Mouse (Mus musculus) cerebellum, adult 2 months (tissue): ENCODE results near the gene Manba.

Source experiments
- CTCF ChIP-seq: fragments of 200-500 bp; IDR thresholded peaks from 2 replicates; pipeline ENCODE4 v1.5.1; 2011; ENCODE audit warnings: low read depth, mild to moderate bottlenecking, control low read depth, low read length, moderate library complexity, borderline replicate concordance; ENCODE audit not compliant: insufficient read depth
- POLR2A ChIP-seq: fragments of 200-500 bp; IDR thresholded peaks from 2 replicates; pipeline ENCODE4 v1.6.1; 2011; ENCODE audit warnings: low read length, control low read depth, borderline replicate concordance; ENCODE audit not compliant: insufficient read depth

DNA sequence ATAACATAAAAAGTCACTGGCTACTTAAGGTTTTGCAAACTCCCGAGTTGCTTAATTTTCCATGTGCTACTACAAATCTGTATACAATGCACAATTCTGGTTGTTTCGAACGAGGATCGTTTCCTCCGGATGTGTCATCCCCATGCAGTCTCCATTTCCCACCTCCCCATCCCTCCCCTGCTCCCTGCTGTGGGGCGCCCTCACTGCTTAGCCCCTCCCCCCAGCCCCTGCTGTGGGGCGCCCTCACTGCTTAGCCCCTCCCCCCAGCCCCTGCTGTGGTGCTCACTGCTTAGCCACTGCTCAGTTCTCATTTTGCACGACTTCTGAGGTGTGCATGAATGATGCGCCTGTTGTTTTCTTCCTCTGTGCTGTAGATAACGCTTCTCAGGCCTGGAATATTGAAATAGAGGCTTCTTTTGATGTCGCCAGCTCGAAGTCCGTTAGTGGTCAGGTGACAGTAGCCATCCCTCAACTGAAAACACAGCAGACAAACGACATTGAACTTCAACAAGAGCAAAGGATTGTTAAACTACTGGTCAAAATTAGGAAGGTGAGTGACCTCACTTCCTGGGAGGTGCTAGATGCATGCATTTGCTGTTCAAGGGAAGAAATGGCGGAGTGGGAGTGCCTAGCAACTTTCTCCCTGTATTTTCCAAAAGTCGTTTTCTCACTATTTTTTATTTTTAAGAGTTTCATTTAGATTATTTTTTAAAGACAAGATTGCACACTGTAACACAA is 37.4 kb downstream of the Manba start:
- TF ChIP-seq CTCF, result no peak
- no peak for TF ChIP-seq POLR2A
